Mouse (Mus musculus): ENCODE measurements around the gene 9930104L06Rik. TPM values are rescaled to one million over a fixed set of nuclear protein-coding genes. Genes with fewer than 3 reads are reported as not detected.

Gene 9930104L06Rik
- polyA plus RNA-seq, 1 experiment from 2014 or later, result 5.1 TPM

DNA sequence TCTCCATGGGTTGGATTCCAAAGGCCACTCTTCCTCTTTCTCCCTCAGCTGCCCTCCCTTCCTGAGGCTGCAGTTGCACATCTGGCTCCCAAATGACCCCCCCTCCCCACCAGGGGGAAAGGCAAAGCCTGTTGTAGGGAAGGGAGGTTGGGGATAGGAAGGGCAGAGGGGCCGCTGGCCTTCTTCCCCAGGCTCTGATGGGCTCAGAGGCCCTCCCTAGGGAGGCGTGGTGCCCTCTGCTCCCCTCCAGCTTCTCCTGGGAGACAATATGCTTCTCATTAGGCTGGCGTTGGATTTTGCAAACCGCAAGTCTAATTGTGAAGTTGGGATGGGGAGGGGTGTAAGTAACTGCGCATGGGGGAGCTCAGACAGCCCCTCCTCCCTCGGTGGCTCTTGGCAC lies 31.9 kb downstream of the 9930104L06Rik start:
- no peak overlapping the region for H3K9ac ChIP-seq (ENCODE audit: low read length)

DNA sequence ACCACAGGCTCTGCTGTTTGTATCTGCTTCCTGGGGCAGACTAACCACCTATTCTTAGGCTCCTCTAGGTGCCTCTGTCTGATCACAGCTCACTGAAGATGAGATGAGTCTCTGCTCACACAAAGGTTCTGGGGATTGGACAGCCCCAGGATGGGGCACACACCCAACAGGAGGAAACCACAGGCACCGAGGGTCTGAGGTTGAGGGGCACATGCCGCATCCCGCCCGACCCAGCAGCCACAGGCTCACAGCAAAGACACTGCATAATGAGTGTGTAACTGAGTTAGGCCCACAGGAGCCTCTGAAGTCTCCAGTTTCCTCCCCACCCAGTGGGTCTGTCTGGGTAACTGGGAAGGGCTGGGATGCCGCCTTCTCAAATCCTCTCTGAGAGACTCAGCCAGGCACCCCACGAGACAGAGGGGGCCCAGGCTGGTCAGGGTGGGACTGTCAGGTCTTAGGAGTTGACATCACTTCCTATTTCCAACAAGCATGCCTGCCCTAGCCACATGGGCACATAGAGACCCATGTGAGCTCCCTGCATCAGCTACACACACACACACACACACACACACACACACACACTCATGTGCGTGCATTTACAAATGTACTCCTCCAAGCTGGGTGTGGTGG lies 32.5 kb downstream of the 9930104L06Rik start:
- WGBS, result 58% methylated on average over 7 of the region's 7 CpGs
- Histone ChIP-seq H3K9me3 (ENCODE audit: control insufficient read depth, low read length) (no peaks in the 10 kb centered on the region), H3K9ac (ENCODE audit: low read length) (0 out of 2 replicates have a peak overlapping the region, but pooled peaks have one; percentile 7), H3K27ac (replicated peaks; ENCODE audit: low read depth, low read length) (no peak overlapping the region), H3K4me3 (ENCODE audit: low read depth, low read length) (no peak overlapping the region), H3K27me3 (ENCODE audit: control insufficient read depth, insufficient read depth, low read length) (peaks cover 31% of the 10 kb centered on the region), H3K36me3 (ENCODE audit: control insufficient read depth, insufficient read depth, low read length) (no peaks in the 10 kb centered on the region), H3K4me1 (ENCODE audit: control insufficient read depth, insufficient read depth, low read length) (peaks cover 42% of the 10 kb centered on the region), H3K4me2 (ENCODE audit: low read depth, severe bottlenecking) (no peak overlapping the region)
- ATAC-seq (ENCODE audit: insufficient number of reproducible peaks, low FRiP score, low TSS enrichment, low read depth), result no peak
- DNase-seq (ENCODE audit: low spot score), result no peak

More for the DNA sequence above, 31.9 kb downstream of the 9930104L06Rik start:
- peaks cover 42% of the 10 kb centered on the region for H3K4me1 ChIP-seq (ENCODE audit: control insufficient read depth, insufficient read depth, low read length)
- H3K9me3 ChIP-seq (ENCODE audit: control insufficient read depth, low read length), result no peaks in the 10 kb centered on the region
- WGBS, result 3% methylated on average over 6 of the region's 6 CpGs
- no peak overlapping the region for H3K4me2 ChIP-seq (ENCODE audit: low read depth, severe bottlenecking)
- ATAC-seq (ENCODE audit: insufficient number of reproducible peaks, low FRiP score, low TSS enrichment, low read depth), result no peak
- H3K27ac ChIP-seq (replicated peaks; ENCODE audit: low read depth, low read length), result no peak overlapping the region
- DNase-seq (ENCODE audit: low spot score), result peak; percentile 50
- H3K4me3 ChIP-seq (ENCODE audit: low read depth, low read length), result no peak overlapping the region
- H3K36me3 ChIP-seq (ENCODE audit: control insufficient read depth, insufficient read depth, low read length), result no peaks in the 10 kb centered on the region
- H3K27me3 ChIP-seq (ENCODE audit: control insufficient read depth, insufficient read depth, low read length), result peaks cover 26% of the 10 kb centered on the region

DNA sequence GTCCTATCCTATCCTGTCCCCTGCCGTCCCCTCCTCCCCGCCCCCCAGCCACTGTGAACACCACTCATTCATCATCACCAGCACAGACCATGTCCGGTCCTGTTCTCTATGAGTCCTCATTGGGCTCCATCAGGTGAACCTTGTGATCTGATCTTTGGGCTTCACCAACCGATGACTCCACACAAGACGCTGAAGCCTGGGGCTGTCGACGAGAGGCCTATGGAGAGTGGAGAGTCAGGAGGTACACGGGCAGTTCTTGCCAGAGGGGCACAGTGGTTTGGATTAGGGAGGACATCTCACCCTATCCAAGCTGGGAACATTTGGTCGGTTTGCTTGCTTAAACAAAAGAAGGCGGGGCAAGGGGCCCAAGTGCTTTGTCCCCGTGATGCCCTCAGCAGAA lies 33.3 kb downstream of the 9930104L06Rik start:
- Histone ChIP-seq H3K27ac (replicated peaks; ENCODE audit: low read depth, low read length) (no peak overlapping the region), H3K4me1 (ENCODE audit: control insufficient read depth, insufficient read depth, low read length) (peaks cover 39% of the 10 kb centered on the region), H3K4me3 (ENCODE audit: low read depth, low read length) (no peak overlapping the region), H3K27me3 (ENCODE audit: control insufficient read depth, insufficient read depth, low read length) (peaks cover 36% of the 10 kb centered on the region), H3K9me3 (ENCODE audit: control insufficient read depth, low read length) (no peaks in the 10 kb centered on the region), H3K9ac (ENCODE audit: low read length) (no peak overlapping the region), H3K36me3 (ENCODE audit: control insufficient read depth, insufficient read depth, low read length) (no peaks in the 10 kb centered on the region), H3K4me2 (ENCODE audit: low read depth, severe bottlenecking) (no peak overlapping the region)
- no peak for DNase-seq (ENCODE audit: low spot score)
- WGBS, result 68% methylated on average over 11 of the region's 11 CpGs
- no peak for ATAC-seq (ENCODE audit: insufficient number of reproducible peaks, low FRiP score, low TSS enrichment, low read depth)

DNA sequence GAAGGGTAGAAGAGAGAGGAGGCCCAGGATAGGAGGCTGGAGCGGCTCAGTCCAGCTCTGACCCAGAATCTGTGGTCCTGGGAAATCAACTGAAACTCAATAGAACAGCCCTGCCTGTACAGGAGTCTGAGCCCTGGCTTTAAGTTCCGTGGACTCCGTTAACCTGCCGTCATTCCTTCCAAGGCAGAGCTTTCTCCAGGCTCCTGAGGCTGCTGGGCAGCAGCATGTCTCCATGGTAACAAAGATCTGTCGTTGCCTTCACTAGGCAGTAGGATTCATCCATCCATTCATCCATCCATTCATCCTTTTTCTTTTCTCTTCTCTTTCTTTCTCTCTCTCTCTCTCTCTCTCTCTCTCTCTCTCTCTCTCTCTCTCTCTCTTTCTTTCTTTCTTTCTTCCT lies 33.8 kb downstream of the 9930104L06Rik start:
- no peak overlapping the region for H3K4me3 ChIP-seq (ENCODE audit: low read depth, low read length)
- no peaks in the 10 kb centered on the region for H3K36me3 ChIP-seq (ENCODE audit: control insufficient read depth, insufficient read depth, low read length)
- peaks cover 36% of the 10 kb centered on the region for H3K27me3 ChIP-seq (ENCODE audit: control insufficient read depth, insufficient read depth, low read length)
- 27% methylated on average over 5 of the region's 5 CpGs for WGBS
- H3K9ac ChIP-seq (ENCODE audit: low read length), result no peak overlapping the region
- H3K4me1 ChIP-seq (ENCODE audit: control insufficient read depth, insufficient read depth, low read length), result peaks cover 35% of the 10 kb centered on the region
- H3K9me3 ChIP-seq (ENCODE audit: control insufficient read depth, low read length), result no peaks in the 10 kb centered on the region
- ATAC-seq (ENCODE audit: insufficient number of reproducible peaks, low FRiP score, low TSS enrichment, low read depth) (no peak), DNase-seq (ENCODE audit: low spot score) (no peak)
- H3K27ac ChIP-seq (replicated peaks; ENCODE audit: low read depth, low read length), result no peak overlapping the region
- H3K4me2 ChIP-seq (ENCODE audit: low read depth, severe bottlenecking), result no peak overlapping the region

DNA sequence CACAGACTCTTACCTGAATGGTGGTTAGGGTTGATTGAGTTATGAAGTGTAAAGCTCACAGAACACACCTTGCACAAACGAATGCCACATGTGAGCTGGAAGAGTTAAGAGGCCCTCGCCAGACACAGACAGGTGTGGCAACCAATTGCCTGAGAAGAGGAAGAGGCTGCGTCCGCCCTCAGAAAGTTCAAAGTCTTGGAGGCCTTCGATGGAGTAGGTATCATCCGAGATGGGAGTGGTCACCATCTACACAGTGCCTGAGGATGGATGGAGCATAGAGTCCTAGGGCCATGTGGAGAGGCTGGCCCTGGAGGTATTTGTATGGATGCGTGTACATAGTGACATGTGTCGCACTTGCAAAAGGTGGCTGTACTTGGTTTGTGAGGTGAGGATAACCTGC lies 34.2 kb downstream of the 9930104L06Rik start:
- Histone ChIP-seq H3K27ac (replicated peaks; ENCODE audit: low read depth, low read length) (no peak overlapping the region), H3K4me3 (ENCODE audit: low read depth, low read length) (no peak overlapping the region), H3K4me1 (ENCODE audit: control insufficient read depth, insufficient read depth, low read length) (peaks cover 35% of the 10 kb centered on the region), H3K4me2 (ENCODE audit: low read depth, severe bottlenecking) (no peak overlapping the region), H3K9ac (ENCODE audit: low read length) (no peak overlapping the region), H3K36me3 (ENCODE audit: control insufficient read depth, insufficient read depth, low read length) (no peaks in the 10 kb centered on the region), H3K9me3 (ENCODE audit: control insufficient read depth, low read length) (no peaks in the 10 kb centered on the region), H3K27me3 (ENCODE audit: control insufficient read depth, insufficient read depth, low read length) (peaks cover 32% of the 10 kb centered on the region)
- no peak for ATAC-seq (ENCODE audit: insufficient number of reproducible peaks, low FRiP score, low TSS enrichment, low read depth)
- DNase-seq (ENCODE audit: low spot score), result peak; percentile 43
- 42% methylated on average over 8 of the region's 8 CpGs for WGBS

DNA sequence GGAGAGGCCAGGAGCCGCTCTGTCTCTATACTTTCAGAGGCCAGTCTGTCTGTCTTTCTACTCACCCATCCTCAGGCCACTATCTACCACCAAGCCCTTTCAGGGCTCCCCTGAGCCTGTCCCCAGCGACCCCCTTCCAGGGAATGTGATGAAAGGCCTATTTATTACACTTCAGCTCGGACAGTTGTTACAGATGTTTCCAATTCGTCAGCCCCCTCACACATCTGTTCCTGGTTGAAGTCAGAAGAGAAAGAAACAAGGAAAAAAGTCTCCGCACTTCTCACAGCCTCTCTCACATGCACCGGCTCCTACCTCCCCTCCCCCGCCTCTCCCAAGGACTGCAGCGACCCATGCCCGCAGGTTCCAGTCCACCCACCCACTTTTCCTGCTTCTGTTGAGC lies 35.5 kb downstream of the 9930104L06Rik start:
- Histone ChIP-seq H3K27me3 (ENCODE audit: control insufficient read depth, insufficient read depth, low read length) (peaks cover 32% of the 10 kb centered on the region), H3K9me3 (ENCODE audit: control insufficient read depth, low read length) (no peaks in the 10 kb centered on the region), H3K36me3 (ENCODE audit: control insufficient read depth, insufficient read depth, low read length) (no peaks in the 10 kb centered on the region), H3K4me3 (ENCODE audit: low read depth, low read length) (no peak overlapping the region), H3K27ac (replicated peaks; ENCODE audit: low read depth, low read length) (no peak overlapping the region), H3K9ac (ENCODE audit: low read length) (no peak overlapping the region), H3K4me1 (ENCODE audit: control insufficient read depth, insufficient read depth, low read length) (peaks cover 35% of the 10 kb centered on the region), H3K4me2 (ENCODE audit: low read depth, severe bottlenecking) (no peak overlapping the region)
- DNase-seq (ENCODE audit: low spot score), result peak; percentile 74
- 15% methylated on average over 9 of the region's 9 CpGs for WGBS
- peak; percentile 54; the same call in 1 of the 2 replicates for ATAC-seq (ENCODE audit: insufficient number of reproducible peaks, low FRiP score, low TSS enrichment, low read depth)

DNA sequence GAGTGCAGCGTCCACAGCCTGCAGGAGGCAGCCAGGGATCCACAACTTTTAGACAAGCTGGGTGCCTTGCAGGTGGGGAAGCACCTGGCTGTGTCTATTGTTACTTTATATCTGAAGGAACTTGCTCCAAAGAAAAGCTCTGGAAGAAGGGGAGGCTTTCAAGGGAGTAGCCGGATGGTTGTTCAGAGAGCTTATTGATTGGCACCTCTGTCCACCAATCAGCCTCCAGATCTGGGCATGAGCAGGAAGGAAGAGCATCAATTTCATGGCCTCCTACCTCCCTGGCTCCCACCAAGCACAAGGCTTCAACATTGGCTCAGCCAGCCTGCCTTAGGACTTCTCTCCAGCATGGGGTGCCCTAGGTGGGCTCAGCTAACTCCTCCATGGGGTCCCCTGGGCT lies 36.4 kb downstream of the 9930104L06Rik start:
- H3K27me3 ChIP-seq (ENCODE audit: control insufficient read depth, insufficient read depth, low read length), result peaks cover 30% of the 10 kb centered on the region
- H3K9me3 ChIP-seq (ENCODE audit: control insufficient read depth, low read length), result no peaks in the 10 kb centered on the region
- no peak overlapping the region for H3K27ac ChIP-seq (replicated peaks; ENCODE audit: low read depth, low read length)
- no peak overlapping the region for H3K4me3 ChIP-seq (ENCODE audit: low read depth, low read length)
- H3K4me1 ChIP-seq (ENCODE audit: control insufficient read depth, insufficient read depth, low read length), result peaks cover 34% of the 10 kb centered on the region
- WGBS, result 72% methylated on average over 2 of the region's 2 CpGs
- no peak for ATAC-seq (ENCODE audit: insufficient number of reproducible peaks, low FRiP score, low TSS enrichment, low read depth)
- no peak for DNase-seq (ENCODE audit: low spot score)
- H3K36me3 ChIP-seq (ENCODE audit: control insufficient read depth, insufficient read depth, low read length), result no peaks in the 10 kb centered on the region
- H3K4me2 ChIP-seq (ENCODE audit: low read depth, severe bottlenecking), result no peak overlapping the region
- H3K9ac ChIP-seq (ENCODE audit: low read length), result no peak overlapping the region

DNA sequence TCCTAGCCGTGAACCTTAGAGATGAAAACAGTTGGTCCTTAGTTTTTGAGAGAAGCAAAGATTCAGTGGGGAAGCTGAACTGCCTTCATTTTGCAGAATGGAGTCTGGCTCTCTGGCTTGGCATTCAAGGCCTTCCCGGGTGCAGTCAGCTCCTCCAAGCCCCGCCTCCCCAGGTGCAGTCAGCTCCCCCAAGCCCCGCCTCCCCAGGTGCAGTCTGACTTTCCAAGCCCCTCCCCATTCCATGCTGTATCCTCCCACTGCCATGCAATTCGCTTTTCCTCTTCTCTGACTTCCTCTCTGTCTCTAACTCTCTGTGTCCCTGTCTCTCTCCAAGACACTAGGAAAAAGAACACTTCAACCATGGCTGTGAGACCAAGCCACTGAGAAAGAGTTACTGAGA lies 41.4 kb downstream of the 9930104L06Rik start:
- no peak overlapping the region for H3K4me2 ChIP-seq (ENCODE audit: low read depth, severe bottlenecking)
- no peak overlapping the region for H3K9ac ChIP-seq (ENCODE audit: low read length)
- no peak overlapping the region for H3K27ac ChIP-seq (replicated peaks; ENCODE audit: low read depth, low read length)
- peaks cover 43% of the 10 kb centered on the region for H3K27me3 ChIP-seq (ENCODE audit: control insufficient read depth, insufficient read depth, low read length)
- 32% methylated on average over 5 of the region's 5 CpGs for WGBS
- H3K4me3 ChIP-seq (ENCODE audit: low read depth, low read length), result no peak overlapping the region
- ATAC-seq (ENCODE audit: insufficient number of reproducible peaks, low FRiP score, low TSS enrichment, low read depth), result no peak
- DNase-seq (ENCODE audit: low spot score), result no peak
- no peaks in the 10 kb centered on the region for H3K9me3 ChIP-seq (ENCODE audit: control insufficient read depth, low read length)
- H3K4me1 ChIP-seq (ENCODE audit: control insufficient read depth, insufficient read depth, low read length), result no peaks in the 10 kb centered on the region
- H3K36me3 ChIP-seq (ENCODE audit: control insufficient read depth, insufficient read depth, low read length), result no peaks in the 10 kb centered on the region

Data from limb, embryonic 11.5 days (tissue).